Comparison of ENCODE assay signal across 28 mouse cellular contexts in genomic region chr6:99774680-99775079, GRCm38 (mm10). TPM values are rescaled to one million over a fixed set of nuclear protein-coding genes. Genes with fewer than 3 reads are reported as not detected.
DNase-seq lines count a peak whose midpoint lies in the region; ATAC-seq and TF ChIP-seq lines count a peak whose summit lies in the region.
"Had no signal": no experiment of that assay in that cellular context is flagged by ENCODE, and none has a peak within 500 bp of the region (broad histone marks: within the 10 kb centered on the region; RNA-seq: fewer than 3 reads in every experiment).

No protein-coding gene starts in this region.

- peaks cover 11% of the 10 kb centered on the region for H3K4me1 ChIP-seq in testis, adult 2 months (ENCODE audit: control insufficient read depth, insufficient read depth, low read length)
- H3K4me1 ChIP-seq in bone marrow, adult 2 months (ENCODE audit: control insufficient read depth, insufficient read depth, low read length), result peaks cover 3% of the 10 kb centered on the region
- H3K4me1 ChIP-seq in limb, embryonic 10.5 days, result no peaks in the 10 kb centered on the region
- H3K4me1 ChIP-seq: embryonic facial prominence, embryonic 15.5 days; forebrain, embryonic 10.5 days had no signal

- peak overlapping the region; percentile 24 for H3K4me3 ChIP-seq in testis, adult 2 months (ENCODE audit: control insufficient read depth, low read depth, low read length)
- H3K4me3 ChIP-seq in bone marrow, adult 2 months (replicated peaks; ENCODE audit: control insufficient read depth, low read depth, low read length), result peak overlapping the region; percentile 48
- no peak overlapping the region for H3K4me3 ChIP-seq in limb, embryonic 10.5 days
- H3K4me3 ChIP-seq: embryonic facial prominence, embryonic 15.5 days; erythroblast, embryonic 14.5 days; forebrain, embryonic 10.5 days; heart, embryonic 12.5 days; hindbrain, embryonic 15.5 days had no signal

- DNase-seq in testis, postnatal 10 days (ENCODE audit: low spot score), result no peak
- DNase-seq in limb, embryonic 10.5 days (ENCODE audit: low spot score), result no peak
- no peak for DNase-seq in left cerebral cortex, postnatal 36 days (ENCODE audit: low spot score in 2 of 2)
- DNase-seq in cerebellum, adult 9-11 months, result no peak
- DNase-seq in heart, adult 8-10 months (ENCODE audit: low spot score), result no peak
- DNase-seq: adrenal gland, adult 2 months; adrenal gland, postnatal 25 days; cerebellum, adult 2 months; cerebellum, postnatal 14 days; embryo, embryonic 11 days; gastrocnemius, postnatal 36 days; heart, adult 18-20 months had no signal

- no peak for TF ChIP-seq CTCF in testis, adult 2 months (IDR thresholded peaks at IDR 0.05; ENCODE audit: control insufficient read depth, insufficient read depth, insufficient replicate concordance, low read depth, low read length)
- TF ChIP-seq CTCF in bone marrow, adult 2 months (IDR thresholded peaks at IDR 0.05; ENCODE audit: control insufficient read depth, insufficient read depth, low read length), result no peak

- H3K27ac ChIP-seq in testis, adult 2 months (ENCODE audit: control insufficient read depth, insufficient read depth, low read depth, low read length), result no peak overlapping the region
- peak overlapping the region; percentile 4 for H3K27ac ChIP-seq in bone marrow, adult 2 months (ENCODE audit: control insufficient read depth, insufficient read depth, low read depth, low read length, poor library complexity)
- H3K27ac ChIP-seq in limb, embryonic 10.5 days, result no peak overlapping the region
- H3K27ac ChIP-seq: embryonic facial prominence, embryonic 15.5 days; forebrain, embryonic 10.5 days; hindbrain, embryonic 15.5 days had no signal

- no peaks in the 10 kb centered on the region for H3K27me3 ChIP-seq in testis, adult 2 months (ENCODE audit: control insufficient read depth, insufficient read depth, low read length)
- 0 out of 2 replicates have a peak, but pooled peaks cover 5% of the 10 kb centered on the region for H3K27me3 ChIP-seq in limb, embryonic 10.5 days (ENCODE audit: low read depth, poor library complexity, severe bottlenecking)
- H3K27me3 ChIP-seq: CH12.LX; embryonic facial prominence, embryonic 15.5 days had no signal

- 54% methylated on average over 10 of the region's 10 CpGs for WGBS in bone marrow, adult 2 months
- WGBS in limb, embryonic 10.5 days, result 86% methylated on average over 10 of the region's 10 CpGs

- intact Hi-C loops in left cerebral cortex, postnatal 36 days (cut with DNase I), result no loop called here

- no peaks in the 10 kb centered on the region for H3K36me3 ChIP-seq in testis, adult 2 months (ENCODE audit: control insufficient read depth, insufficient read depth, low read length)
- H3K36me3 ChIP-seq in limb, embryonic 10.5 days, result no peaks in the 10 kb centered on the region
- H3K36me3 ChIP-seq: embryonic facial prominence, embryonic 15.5 days; forebrain, embryonic 10.5 days; G1E; heart, embryonic 12.5 days; hindbrain, embryonic 15.5 days had no signal

- peak; percentile 82 for ATAC-seq in megakaryocyte progenitor cell, adult 5-6 weeks (replicated peaks; ENCODE audit: poor library complexity)
- ATAC-seq: forebrain, embryonic 14.5 days had no signal

- no peaks in the 10 kb centered on the region for H3K9me3 ChIP-seq in limb, embryonic 10.5 days (replicated peaks)
- H3K9me3 ChIP-seq: embryonic facial prominence, embryonic 15.5 days; forebrain, embryonic 10.5 days; heart, embryonic 12.5 days; hindbrain, embryonic 15.5 days had no signal

- no peak for TF ChIP-seq POLR2A in testis, adult 2 months (IDR thresholded peaks at IDR 0.05; ENCODE audit: control insufficient read depth, low read depth, low read length)
- no peak for TF ChIP-seq POLR2A in bone marrow, adult 2 months (IDR thresholded peaks at IDR 0.05; ENCODE audit: borderline replicate concordance, control insufficient read depth, low read depth, low read length)

RNA-seq across cellular contexts. Expression of gene Prok2, which starts 48.5 kb away (rescaled TPM):
- polyA plus RNA-seq in testis, adult 2 months (2012; rRNA removed), result 29.5 and 33.4 TPM in 2 replicates
- polyA plus RNA-seq in bone marrow, adult 2 months (2011; ENCODE audit: insufficient read depth, insufficient read length, low replicate concordance, missing spikeins), result 2.2 TPM in 1 of 2 replicates, not detected in the other
- total RNA-seq in megakaryocyte progenitor cell, adult 5-6 weeks (2015), result 1.9 TPM in 1 of 2 replicates, not detected in the other
- not detected in 2 replicates for total RNA-seq in megakaryocyte progenitor cell, adult 5-6 weeks (2017)
- polyA plus RNA-seq in limb, embryonic 10.5 days (2016; fragmentation: Nextera tagmentation; extraction: Ambion mirVana), result not detected in 2 replicates
- total RNA-seq in left cerebral cortex, postnatal 36 days (2021), result 1 to 10 TPM in 1 of 2 experiments, under 1 TPM in 1; 0.39 to 1.2 TPM
- not detected for total RNA-seq in heart, adult 8-10 months (2022)
- total RNA-seq: adrenal gland, adult 2 months; adrenal gland, postnatal 25 days; CH12.LX; common myeloid progenitor, adult 5-6 weeks; gastrocnemius, adult 8-10 months; gastrocnemius, postnatal 36 days; heart, adult 18-20 months; heart, postnatal 25 days had no signal
- polyA plus RNA-seq: adrenal gland, adult 2 months; cerebellum, adult 2 months; erythroblast, embryonic 14.5 days; G1E; heart, embryonic 12.5 days; heart, embryonic 16.5 days; hindbrain, embryonic 11.5 days had no signal
